Mouse (Mus musculus) c-Kit-negative CD71-positive TER-119-positive erythroid progenitor cells, embryonic 14.5 days (primary cell): ENCODE data around the gene Adgb.

Experiments
- DNase-seq: peaks from one replicate; pipeline ENCODE4 v3.0.0-alpha.2; 2013; ENCODE audit warnings: low read depth, low spot score

Gene Adgb

DNA sequence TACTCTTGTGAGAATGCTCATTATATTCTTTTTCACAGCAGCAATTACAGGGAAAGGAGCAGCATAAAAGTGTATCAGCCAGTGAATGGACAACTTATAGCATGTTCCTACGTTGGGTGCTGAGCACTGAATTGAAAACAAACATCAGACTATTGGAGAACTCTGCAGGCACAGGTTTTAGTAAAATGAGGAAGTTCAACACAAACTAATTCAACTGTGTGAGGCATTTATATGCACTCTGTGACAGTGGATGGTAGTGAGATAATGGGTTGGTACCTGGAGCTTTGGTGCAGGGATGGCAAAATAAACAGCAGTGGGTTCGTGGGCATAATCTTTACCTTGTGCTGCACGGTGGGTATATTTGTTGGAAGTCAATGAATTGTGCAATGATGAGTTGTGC lies 121.6 kb downstream of the Adgb start:
- no peak for DNase-seq

DNA sequence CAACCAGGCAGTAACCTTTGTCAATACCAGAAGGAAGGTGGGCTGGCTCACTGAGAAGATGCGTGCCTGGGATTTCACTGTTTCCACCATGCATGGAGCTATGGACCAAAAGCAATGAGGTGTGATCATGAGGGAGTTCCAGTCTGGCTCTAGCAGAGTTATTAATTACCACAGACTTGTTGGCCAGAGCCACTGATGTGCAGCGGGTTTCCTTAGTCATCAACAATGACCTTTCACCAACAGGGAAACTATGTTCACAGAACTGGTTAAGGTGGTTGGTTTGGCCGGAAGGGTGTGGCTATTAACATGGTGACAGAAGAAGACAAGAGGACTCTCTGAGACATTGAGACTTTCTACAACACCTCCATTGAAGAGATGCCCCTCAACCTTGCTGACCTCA lies 128.2 kb downstream of the Adgb start:
- DNase-seq: no peak

DNA sequence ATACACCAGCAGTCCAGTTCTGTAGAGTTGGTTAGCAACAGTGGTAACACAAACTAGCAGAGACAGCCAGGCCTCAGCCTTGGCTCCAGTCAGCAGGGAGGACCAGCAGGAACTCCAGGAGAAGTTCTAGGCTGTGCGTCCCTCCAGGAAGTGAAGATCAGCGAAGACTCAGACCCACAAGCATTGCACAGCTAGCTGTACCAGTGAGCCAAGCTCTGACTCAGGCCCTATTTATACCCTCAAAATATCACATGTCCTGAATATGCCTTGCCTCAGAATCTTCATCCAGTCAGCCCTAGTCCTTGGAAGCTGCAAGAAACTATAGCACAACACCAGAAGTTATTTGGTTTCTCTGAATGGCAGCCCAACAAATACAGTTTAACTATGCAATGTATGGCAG lies 146.6 kb downstream of the Adgb start:
- DNase-seq: no peak

DNA sequence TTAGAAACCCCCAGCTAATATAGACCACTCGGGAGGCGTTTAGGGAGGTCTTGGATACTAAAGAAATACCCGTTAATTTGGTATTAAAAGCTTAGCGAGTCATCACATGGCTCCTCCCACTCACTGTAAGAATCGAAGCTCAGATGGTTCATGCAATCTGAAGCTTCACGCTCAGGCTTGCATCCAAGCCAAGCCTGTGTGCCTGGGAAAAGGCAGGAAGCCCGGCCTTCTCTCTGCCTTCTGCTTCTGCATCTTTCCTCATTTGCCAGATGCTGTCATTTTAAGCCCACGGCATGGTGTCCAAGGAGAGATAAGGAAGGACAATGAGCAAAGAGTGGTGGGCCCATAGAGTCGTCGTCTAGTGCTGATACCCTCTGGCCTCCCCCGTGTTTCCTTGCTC lies 149.2 kb downstream of the Adgb start:
- DNase-seq: no peak

DNA sequence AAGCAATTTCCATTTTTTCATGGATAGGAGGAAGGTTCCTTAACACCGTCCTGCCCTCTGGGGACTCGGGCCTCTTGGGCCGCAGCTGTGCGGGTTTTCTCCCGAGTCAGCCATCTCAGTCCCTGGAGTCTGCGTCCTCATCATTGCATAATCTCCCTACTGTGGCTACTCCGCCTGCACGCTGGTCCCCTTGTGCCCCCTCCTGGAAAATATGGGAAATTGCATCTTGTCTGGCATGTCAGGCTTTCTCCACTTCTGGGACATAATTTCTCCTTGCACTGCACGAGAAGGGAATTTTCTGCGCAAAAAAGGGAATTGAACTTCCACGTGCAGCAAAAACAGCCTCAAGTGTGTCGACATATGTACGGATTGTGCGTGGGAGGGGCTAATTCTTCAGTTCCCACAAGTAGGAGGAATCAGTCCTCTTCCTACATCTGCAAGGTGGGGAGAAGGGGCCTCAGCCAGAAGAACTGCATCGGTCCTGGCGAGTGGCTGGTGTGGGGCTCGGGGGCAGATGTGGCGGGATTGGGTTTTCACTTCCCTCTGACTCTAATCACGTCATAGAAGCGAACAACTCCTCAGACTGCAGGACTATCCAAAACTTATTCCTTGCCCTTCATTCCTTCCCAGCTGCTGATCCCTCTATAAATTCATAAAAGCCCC lies 150.9 kb downstream of the Adgb start:
- no peak for DNase-seq

DNA sequence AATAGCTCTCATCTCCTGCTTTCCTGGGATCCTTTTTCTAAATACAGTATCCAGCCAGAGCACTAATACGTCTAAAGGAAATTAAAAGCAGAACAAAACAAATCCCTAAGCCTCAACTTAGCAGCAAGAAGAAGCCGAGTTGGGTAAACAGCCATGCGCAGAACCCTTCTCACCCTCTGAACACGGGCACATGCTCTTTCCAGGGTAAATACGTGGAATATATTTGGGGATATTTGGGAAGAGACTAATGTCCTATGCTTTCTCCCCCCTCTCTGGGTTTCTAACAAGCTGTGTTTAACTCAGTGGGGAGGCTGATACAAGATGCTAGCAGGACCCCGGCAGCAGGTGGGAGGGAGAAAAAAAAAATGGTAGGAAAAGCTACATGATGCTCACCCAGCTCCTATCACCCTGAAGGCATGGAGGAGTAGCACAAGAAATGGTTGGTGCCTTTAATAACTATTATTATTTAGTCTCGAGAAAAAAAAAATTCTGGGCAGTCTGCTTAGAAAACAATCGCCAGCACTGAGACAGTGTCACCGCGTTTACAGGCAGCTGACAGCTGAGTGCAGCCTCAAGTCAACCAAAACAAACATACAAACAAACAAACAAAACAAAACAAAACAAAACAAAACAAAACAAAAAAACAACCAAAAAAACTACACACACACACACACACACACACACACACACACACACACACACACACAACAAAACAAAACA lies 151.6 kb downstream of the Adgb start:
- DNase-seq: no peak

DNA sequence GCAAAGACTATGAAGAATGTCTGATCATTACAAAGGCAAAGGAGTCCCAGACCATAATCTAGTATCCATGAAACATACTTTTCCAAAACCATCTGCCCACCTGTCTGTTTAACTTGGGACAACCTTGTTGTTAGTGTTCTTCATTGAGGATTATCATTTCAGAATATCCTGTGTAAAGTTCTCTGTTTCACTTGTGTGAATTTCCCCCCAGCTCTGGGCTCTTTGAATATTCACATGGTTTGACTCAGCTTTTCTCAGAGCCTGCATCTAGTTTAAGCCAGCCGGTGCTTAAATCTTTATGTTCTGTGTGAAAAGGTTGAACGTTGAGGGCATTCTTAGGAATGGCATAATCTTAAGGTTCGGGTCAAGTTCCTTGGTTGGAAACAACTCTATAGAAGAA lies 154.0 kb downstream of the Adgb start:
- DNase-seq: no peak

DNA sequence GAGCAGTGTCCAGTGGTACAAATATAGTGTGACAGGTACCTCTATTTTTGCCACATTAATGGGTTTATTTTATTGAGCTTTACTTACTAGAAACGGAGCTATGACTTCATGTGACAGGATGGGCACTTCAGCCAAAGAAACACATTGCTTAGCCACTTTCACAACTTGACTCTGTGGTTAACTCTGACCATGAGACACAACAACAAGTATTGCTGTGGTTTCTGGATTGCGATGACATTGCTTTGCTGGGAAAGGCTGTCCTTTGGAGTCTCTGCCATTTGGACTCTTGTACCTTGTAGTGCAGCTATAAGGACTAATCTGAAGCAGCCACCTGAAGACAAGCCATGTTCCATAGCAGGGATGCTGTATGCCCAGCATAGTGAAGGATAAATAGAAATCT lies 156.5 kb downstream of the Adgb start:
- DNase-seq: no peak

DNA sequence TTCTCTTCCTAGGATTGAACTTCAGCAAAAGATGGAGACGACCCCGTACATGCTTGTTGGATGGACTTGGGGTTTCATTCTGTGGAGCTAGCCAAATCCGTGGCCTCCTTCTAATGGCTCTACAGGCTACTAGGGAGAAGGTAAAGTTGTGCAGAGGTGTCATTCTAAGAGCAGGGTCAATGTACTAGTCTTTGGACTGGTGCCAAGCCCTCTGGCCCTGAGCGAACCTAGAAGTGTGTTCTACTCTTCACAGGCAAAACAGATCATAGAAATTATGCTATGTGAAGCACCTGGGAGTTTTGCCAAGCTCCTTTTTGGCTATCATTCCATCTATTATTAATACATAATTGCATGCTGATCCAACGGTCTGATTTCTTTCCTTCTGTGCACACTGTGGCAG lies 157.6 kb downstream of the Adgb start:
- no peak for DNase-seq

DNA sequence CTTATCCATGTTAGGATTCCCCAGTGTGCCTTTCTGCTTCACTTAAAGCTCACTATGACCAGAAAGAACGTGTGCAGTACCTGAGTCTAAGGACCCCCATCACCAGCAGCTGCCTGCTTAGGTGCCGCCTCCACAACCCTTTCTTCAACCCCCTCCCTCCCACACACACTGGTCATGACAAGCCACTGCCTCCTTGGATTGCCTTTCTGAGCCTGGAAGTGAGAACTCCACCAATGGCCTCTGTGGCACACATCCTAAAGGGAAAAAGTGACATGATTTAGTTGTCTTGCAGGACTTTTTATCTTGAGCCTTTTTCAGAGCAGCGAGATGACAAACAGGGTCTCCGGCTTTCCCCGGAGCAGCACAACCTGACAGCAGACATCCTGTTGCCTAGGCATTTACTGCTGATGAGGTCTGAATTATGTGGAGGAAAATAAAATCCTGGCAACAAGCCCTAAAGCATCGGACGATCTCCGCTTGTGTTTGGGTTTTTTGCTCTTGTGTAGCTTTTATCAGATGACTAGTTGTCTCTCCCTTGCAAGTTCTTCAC lies 162.2 kb downstream of the Adgb start:
- no peak for DNase-seq

DNA sequence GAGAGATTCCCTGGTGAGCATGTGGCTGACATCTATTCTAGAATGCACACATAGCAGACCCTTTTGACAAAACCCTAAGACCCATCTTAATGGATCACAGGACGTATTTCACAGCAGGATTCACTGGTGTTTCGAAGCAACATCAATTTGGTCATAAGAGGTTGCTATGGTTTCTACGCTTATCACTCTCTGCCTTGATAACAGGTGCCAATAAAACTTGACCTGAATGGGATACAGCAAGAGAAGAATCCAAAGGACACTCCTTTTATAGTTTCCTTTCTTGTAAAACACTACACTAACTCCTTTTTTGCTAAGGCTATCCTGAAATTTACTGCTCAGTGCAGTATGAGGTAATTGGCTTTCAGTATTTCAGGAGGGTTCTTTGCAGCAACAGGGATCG lies 163.1 kb downstream of the Adgb start:
- no peak for DNase-seq

DNA sequence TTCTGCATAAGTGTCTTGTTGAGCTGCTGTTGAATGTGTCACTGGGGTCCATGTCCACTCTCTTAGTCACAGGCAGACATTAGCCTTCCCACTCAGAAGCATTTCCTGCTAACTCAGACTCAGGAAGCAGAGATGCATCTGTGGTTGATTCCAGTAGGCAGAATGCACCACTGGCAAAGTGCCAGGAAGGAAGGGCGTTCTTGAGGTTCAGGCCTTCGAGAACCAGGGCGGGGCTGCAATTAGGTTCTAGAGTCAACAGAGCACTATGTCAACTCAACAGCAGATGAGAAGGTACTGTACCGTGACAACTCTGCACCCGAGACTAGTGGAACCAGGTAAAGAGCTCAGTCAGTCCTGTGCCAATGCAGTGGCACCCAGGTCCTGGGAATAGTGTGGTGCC lies 164.7 kb downstream of the Adgb start:
- DNase-seq: no peak

DNA sequence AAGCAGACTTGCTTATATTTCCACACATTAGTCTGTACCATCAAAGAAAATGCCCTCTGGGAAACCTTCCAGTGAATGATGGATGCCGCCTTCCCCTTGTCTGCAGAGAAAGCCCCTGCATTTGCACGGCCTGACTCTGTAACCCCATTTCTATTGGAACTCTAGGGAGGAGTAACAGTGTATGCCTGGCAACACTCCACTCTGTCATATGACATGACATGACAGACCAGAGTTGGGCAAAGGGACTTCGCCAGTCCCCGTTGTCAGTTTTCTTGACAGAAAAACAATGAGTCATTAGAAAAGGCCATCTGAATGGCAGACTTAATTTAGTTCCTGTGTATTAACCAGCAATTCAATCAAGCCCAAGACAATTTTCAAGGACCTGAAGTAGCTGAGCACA lies 167.8 kb downstream of the Adgb start:
- no peak for DNase-seq

DNA sequence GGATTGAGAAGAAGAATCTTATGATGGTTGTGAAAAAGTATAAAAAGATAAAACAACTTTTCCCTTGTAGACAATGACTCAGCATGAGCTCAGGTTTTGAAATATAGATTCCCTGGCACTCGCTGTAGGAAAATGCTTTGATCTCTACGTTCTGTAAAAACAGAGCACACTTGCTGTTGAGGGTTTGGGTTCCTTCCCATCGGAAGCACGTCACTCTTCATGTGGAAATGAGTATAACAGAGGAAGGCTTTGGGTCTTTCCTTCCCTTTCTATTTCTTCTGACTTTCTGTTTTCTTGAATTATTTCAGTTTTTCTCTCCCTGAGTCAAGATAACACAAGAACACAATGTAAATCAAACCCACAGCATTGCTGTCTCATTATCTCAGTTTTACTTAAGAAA lies 170.4 kb downstream of the Adgb start:
- DNase-seq: no peak

DNA sequence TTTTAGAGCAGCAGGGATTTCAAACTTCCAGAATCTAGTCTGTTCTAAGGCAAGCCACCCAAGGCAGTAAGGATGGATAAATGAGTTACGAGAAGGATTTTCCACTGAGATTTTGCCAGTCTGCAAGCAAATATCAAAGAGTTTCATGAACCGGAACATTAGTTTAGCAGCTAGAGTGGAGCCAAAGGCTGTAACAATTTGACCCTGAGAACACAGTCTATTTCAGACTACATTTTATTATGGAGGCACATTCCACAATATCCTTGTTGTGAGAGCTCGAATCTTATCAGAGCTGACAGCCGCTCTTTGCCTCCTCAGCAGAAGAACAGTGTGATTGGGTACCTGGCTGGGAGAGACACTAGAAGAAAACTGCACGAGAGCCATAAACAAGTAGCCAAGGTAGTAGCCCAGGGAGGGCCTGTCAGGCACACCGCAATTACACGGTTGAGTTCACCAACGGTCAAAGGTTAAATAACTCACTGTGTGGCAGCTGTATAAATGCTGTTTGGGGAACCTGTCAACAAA lies 171.1 kb downstream of the Adgb start:
- DNase-seq: no peak

DNA sequence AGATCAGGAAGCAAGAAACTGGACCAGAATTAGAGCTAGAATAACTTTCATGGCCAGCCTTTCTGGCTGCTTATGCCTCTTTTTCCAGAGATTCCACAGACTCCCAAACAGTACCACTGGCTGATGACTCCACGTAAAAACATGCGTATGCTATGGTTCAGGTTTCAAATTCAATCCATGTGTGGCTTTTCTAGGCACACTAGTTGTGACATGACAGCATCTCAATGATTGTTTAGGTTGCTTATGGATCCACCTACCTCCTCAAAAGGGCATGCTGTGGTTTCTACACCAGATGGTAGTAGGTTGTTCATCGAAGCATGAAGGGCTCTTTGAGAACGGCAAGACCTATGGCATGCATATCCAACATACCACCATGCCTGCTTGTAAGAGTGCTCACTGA lies 172.1 kb downstream of the Adgb start:
- DNase-seq: no peak

DNA sequence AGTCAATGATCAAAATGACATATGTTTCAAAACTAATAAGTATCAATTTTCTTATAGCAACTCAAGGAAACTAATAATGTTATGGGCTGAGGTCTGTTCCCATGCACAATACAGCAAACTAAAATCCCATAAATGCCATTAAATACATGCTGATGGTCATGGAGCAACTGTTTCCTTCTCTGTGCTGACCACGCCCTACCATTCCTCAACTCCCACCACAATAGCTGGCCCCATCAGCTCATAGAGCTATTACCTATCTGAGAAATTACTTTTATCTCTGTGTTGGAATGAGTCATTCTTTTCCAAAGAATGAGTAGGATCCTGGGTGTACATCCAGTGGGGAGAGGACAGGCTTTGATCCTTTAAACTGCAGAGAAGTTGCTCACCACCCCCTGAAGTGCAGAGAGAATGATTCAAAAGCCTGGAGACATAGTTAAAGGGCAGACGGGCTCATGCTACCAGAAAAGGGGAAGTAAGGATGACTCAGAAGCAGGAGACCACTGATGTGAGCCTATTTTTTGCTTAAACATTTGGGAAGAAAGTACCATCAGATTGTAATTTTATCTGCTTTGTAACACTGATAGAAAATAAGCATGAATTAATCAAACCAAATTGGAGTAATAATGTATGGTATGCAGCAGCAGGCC lies 184.8 kb downstream of the Adgb start:
- no peak for DNase-seq
